Mouse (Mus musculus): ENCODE data around the gene Tpk1.
A peak's percentile ranks its signal among the peaks of the same experiment; 100 is the strongest.

Tpk1 gene

DNA sequence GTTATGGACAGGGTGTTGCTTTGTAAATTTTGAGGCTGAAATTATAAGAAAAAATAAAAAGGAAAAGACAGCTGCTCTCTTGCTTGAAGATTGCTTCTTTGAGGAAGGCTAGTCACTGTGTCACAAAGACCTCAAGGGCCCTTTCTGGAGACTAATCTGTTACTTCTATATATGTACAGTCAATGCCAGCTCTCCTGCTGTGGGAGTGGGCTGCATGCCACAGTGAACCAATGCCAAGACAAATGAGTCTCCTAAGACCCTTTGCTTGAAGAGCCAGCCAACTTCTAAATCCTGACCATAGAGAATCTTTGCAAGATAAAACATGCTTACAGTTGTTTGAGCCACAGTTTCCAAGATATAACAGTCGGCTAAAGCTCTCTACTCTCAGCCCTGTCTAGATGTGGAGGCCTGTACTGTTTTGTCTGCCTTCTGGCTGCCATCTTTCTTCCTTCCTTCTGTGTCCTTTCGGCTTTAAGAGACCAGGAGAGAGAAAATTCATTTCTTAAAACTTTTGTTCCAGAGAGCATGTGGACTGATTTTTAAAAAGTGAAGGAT is 230.0 kb downstream of the Tpk1 start:
- no peak for DNase-seq (ENCODE audit: low spot score)

DNA sequence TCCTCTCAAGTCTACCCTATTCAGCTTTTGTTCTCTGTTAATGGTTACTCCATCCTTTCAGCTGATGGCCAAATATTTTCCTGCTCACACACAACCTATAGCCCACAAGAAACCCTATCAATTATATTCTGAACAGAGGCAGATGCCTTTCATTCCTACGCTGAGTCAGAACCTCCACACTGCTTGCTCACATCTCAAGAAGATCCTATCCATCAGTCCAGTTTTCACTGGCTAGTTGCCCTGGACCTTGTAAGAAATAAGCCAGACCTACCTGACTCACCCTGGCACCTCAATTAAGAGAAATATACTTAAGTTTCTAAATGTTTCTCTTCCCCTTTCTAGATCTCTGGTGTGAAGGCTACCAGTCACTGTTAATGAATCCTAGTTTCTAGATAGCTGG is 231.7 kb downstream of the Tpk1 start:
- no peak for DNase-seq (ENCODE audit: low spot score)

DNA sequence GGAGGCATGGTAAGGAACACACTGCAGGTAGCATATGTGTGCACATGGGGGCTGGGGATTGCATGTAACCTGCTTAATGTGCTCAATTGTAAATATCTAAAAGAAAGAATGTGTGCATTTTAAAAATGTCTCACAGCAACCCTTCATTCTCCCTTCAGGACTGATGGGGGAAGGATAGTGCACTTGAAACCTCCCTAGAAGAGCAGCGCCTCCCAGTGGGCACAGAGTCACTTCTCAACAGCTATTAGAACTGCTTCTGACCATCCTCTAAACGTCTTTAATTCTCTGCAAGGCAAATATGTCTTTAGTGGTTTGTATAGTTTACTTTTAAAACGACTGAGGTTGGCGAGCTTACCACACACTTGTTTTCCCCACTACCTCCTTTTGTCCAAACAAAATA is 241.1 kb downstream of the Tpk1 start:
- peak; percentile 5 for DNase-seq (ENCODE audit: low spot score)

DNA sequence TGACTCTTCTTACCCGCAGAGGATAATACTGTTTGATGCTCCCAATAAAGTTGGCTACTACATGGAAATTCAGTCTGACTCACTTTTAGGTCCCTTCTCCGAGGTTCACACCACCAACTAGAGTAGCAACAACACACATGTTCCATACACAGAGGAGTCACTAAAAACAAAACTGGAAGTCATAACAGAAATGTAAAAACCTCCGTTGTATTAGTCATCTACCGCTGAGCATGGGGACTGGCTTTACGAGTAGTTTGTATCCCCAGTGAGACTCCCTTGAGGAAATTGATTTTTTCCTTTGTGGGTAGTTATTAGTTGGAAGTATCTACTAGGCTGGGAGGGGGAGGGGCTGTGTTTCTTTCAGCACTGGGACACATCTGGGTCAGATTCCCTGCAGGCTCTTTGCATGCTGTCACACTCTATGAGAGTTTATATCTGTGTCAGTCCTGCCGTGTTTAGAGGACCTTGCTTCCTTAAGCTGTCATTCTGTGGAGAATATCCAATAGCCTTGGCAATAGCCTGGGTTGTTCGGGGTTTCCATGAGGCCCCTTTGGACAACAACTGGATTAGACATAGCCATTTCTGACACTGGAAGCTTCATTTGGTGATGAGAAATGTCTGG is 245.6 kb downstream of the Tpk1 start:
- DNase-seq (ENCODE audit: low spot score): no peak

DNA sequence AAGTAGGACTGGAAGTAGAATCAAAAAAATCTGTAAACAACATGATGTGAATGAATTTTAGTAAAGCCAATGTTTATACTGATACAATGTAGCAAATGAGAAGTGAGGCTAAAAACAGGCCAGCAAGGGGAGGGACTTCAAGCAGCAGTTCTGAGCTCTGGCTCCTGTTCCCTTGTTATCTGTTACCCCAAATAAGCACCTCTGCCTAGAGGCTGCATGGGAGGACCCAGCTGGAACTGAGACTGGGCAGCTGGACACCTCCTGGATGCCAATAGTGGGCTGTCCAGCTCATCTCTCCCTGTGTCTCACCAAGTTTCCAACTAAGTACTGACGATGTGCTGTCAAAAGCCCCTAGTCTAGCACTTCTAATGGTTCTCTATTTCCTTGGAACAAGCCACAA is 257.1 kb downstream of the Tpk1 start:
- no peak for DNase-seq (ENCODE audit: low spot score)

DNA sequence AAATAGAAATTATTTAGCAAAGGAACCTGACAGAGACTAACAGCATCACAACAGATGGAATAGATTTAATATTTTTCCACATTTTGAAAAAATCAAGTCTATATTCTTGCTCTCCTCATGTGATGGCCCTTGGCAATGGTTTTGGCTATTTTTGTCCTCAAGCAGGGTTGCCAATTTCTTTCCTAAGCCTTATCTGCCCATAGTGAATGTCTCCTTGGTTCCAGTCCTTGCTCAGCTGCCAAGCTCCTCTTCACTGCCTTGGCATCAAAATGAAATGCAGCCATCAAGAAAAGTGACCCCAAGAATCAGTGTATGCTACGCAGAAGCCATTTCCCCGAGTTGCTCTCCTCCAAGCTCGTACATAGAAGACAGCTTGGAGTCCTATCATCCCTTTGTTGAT is 263.0 kb downstream of the Tpk1 start:
- no peak for DNase-seq (ENCODE audit: low spot score)

DNA sequence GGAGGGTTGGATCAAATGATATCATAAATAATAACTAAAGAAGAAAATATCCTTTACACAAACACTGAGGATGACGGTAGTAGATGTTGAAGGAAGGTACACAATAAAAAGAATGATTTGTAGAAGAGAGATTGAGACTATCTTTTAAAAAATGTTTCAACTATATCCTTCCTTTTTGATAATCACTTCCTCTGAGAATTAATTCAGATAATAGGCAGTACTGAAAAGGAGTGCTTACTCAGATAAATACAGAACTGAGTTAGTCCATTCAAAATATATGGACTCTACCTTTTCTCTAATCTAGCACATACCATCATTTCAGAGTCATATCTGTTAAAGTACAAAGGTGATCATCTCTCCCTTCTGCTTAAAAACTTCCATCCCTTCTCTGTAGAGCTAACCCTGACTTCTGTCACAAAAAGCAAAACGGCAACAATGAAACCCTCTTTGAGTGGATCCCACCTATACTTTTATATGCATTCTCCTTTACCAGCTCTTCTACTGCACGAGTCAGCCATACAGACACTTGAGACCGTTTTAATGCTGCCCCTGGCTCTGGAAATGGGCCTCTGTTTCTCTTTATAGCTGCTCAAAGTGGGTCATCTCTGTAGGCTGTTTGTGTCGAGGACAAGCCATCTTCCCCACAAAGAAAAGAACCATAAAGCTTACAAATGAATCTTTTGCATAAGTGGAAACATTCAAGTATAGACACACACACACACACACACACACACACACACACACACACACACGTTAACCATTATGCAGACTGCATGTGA is 263.7 kb downstream of the Tpk1 start:
- no peak for DNase-seq (ENCODE audit: low spot score)

DNA sequence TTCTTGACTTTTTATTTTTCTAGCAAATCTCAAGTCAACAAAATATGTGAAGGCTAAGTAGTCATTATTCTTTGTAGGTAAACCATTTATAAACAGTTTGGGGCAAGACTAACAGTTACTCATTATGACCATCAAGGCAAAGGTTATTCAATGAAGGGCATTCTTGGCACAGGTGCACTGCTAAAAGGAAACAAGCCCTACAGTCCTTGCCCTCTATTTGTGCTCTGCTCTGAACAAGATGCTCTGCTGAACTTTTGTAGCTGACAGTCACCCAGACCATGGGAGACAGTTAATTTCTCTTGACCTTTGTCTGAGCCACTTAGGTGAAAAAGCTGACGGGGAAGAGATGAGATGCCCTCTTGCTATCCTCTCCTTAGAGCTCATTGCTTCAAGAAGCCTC is 269.7 kb downstream of the Tpk1 start:
- DNase-seq (ENCODE audit: low spot score): no peak

DNA sequence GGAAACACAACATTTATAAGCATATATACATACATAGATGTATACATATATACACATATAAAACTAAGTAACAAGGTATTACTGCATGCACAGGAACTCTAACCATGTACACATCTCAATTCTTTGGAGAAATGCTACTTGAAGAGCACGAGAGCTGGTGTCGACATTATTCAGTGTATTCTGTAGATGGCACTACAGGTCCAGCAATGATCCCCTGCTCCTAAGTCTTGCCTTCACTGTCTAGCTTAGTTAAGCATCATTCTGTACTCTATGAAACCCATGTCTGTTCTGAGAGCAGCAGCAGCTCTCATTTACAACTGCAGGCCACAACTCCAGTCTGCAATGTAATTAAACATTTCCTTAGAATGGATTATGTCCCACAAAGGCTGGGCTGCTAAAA is 270.5 kb downstream of the Tpk1 start:
- DNase-seq (ENCODE audit: low spot score): no peak

DNA sequence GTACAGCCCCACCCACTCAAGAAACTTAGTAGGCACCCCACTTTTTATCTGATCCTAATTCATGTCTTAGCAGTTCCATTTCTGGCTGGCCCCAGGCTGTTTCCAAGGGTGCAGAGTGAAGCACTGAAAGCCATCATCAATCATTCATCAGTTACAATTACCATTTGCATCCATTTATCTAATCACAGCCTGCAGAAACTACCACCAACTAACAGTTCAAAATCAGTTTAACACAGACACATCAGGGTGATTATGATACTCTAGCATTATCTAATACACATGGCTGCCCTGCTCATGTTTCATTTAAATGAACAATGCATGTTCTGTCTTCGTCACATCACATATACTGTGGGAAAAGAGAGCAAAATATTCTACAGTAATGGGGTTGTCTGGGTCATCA is 274.7 kb downstream of the Tpk1 start:
- no peak for DNase-seq (ENCODE audit: low spot score)

DNA sequence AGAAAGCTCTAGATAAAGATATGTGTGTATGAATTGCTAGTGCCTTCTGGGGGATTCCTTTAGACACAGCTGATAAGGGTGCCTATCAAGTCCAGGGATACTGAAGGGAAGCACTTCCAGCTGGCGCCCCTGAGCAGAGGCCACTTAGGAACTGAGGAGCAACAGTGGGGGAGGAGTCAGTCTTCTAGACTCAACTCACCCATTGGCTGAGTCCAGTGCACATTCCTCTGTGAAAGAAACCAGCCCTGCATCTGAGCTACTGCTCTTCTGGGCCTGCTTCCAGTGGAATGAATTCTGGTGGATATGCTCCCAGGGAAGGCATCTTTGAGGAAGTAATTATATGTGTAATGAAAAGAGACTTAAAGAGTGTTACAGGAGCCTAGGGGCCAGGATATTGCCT is 278.8 kb downstream of the Tpk1 start:
- no peak for DNase-seq (ENCODE audit: low spot score)

DNA sequence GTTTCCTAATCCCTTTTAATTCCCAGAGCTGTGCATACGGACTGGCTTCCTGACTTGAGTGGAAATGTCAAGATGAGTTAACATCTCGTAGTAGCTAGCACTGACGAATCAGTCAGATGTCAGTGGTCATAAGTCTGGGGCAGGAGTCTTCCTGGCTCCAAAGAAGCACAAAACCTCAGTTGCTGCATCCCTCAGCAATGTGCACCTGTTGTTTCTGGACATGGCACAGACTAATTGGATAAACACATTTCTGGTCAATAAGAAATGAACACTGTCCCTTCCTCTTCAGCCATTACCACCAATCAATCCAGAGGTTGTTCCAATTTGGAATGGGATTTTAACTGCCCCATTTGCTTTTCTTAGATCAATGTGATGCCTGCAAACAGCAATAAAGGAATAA is 281.2 kb downstream of the Tpk1 start:
- no peak for DNase-seq (ENCODE audit: low spot score)

DNA sequence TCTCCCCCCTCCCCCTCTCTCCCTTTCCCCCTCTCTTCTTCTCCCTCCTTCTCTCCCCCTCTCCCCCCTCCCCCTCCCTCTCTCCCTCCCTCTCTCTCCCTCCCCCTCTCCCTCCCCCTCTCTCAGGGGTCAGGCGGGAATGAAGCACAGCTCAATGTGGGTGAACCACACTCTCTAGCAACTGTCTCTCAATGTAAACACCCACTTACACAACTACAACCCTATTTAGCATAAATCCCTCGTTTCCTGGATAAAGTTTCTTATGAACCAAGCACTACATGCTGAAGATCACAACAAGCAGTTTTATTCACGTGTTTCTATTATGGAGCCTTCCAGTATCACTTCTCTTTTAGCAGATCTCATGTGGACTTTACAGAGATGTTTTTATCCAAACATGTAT is 281.8 kb downstream of the Tpk1 start:
- DNase-seq (ENCODE audit: low spot score): no peak

DNA sequence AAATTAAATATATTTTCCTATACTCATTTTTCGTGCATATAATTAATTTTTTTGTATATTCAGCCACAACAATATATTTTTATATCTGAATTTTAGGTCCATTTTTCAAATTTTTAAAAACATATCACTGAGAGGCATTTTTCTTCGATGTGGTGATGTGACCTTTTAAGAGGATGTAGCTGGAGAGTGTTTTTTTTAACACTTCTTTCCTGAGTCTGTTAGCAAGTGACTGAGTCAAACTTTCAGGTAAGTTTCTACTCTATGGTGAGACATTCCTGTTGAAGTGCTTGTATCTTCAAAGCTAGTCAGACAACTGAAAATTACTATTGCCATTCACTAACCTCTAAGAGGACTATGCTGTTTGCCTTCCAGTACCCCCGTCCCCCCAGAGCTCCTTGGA is 283.3 kb downstream of the Tpk1 start:
- no peak for DNase-seq (ENCODE audit: low spot score)

DNA sequence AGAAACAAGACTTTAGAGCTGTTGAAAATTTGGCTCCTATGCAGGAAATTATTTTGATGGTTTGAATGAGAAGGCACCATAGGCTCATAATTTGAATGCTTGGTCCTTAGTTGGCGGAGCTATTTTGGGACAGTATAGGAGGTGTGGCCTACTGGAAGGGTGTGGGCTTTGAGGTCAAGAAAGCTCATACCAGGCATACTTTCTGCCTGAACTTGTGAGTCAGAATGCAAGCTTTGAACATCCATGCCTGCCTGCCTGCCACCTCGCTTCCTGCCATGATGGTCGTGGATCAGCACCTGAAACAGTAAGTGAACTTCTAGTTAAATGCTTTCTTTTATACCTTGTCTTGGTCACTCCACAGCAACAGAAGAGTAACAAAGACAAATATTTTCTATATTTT is 283.8 kb downstream of the Tpk1 start:
- no peak for DNase-seq (ENCODE audit: low spot score)

DNA sequence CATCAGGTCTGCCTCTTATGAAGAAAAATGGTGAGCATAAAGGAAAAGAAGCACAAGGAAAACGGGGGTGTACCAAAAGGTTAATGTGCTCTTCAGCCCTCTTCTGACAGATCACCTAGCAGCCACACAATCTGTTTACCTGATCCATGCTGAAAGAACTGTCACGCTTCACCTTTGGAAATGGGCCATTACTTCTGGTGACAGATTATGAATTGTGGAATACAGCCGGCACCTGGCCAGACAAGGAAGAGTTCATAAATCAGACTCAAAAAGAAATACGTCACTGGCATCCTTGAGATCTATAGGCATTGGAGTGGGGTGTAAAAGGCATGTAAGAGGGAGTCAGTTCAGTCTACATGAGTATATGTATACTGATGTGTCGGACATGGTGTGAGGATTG is 292.9 kb downstream of the Tpk1 start:
- DNase-seq (ENCODE audit: low spot score): no peak

DNA sequence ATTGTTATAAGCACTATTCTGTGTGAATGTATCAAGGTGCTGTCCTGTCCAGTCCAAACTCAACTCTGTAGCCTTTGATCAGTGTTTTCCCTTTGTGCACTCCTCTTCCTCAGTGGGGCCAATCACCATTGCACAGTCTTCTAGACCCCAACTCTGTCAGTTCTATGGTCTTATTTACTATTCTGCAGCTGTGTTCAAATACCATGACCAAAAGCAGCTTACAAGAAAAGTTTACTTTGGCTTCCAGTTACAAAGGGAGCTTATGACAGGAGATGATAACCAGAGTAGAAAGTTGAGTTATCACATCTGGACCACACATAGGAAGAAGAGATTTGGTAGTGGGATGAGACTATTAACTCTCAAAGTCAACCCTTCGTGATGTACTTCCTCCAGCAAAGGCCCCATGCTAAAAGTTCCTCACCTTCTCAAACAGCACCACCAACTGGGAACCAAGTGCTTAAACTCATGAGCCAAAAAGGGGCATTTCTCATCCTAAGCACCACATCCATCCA is 298.6 kb downstream of the Tpk1 start:
- DNase-seq (ENCODE audit: low spot score): no peak

DNA sequence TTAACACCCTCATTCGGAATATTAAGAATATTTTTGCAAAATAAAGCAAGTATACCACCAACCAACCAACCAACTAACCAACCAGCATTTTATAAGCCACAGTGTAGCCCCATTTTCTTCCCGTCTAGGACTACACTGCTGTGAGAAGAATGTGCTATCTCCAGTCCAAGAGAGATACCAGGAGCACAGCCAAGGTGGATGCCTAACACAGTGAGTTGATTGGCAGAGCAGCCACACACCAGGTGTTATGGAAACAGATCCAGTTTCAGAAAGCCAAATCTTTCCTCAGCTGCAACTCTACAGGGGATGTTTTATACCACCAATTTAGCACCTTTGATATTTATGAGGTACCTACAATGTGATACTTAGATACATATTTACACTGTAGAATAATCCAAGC is 299.1 kb downstream of the Tpk1 start:
- DNase-seq (ENCODE audit: low spot score): no peak

DNA sequence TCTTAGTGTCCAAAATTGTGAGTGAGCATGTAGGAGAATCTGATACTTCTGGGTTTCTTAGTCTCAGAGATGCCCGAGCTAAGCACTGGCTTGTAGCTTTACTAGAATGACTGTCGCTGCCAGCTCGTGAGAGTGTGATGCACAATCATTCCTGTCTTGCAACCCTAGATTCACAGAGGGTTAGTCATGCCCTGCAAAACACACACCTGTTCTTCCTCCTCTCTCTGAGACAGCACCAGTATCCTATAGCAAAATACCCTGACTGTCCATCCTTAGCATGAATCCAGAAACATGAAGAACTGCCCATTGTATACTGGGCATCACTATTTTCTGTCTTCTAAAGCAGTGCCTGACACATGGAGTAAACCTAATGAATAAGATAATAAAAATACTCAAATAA is 302.2 kb downstream of the Tpk1 start:
- no peak for DNase-seq (ENCODE audit: low spot score)

DNA sequence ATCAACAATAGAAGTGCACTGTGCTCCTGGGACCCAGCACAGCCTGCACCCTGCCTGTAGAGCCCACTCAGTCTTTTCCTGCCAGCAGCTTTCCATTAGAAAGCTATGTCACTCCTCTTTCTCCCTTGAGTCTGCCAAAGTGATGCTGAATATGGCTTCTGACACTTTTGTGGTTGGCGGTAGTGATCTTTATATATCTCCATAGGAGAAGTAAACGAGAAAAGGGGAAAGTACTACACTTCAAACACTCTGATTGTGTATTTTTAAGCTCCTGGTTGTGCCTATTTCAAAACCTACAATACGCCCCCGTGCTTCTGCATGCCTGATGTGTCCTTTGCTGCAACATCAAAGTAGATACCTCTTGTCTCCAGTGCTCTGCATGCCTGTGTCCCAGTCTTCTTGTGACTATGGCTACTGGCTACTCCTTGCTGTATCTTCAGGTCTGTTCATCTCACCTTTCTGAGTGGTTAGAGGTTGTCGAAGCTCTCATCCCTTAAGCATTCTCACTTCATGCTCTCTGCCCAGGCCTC is 302.7 kb downstream of the Tpk1 start:
- no peak for DNase-seq (ENCODE audit: low spot score)

DNA sequence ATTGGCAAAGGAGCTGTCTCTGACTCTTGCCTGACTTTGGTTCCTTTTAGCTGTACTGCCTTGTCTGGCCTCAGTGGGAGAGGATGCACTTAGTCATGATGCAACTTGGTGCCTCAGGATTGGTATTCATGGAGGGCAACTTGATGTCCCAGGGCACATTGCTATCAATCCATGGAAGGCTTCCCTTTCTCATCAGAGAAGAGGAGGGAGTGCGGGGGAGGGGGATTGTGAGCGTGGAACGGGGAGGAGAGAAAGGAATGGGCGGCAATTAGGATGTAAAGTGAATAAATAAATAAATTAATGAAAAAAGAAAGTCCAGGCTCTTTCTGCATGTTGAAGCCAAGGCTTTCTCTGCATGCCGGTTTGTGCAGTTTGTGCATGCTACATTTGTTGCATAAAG is 304.8 kb downstream of the Tpk1 start:
- no peak for DNase-seq (ENCODE audit: low spot score)

DNA sequence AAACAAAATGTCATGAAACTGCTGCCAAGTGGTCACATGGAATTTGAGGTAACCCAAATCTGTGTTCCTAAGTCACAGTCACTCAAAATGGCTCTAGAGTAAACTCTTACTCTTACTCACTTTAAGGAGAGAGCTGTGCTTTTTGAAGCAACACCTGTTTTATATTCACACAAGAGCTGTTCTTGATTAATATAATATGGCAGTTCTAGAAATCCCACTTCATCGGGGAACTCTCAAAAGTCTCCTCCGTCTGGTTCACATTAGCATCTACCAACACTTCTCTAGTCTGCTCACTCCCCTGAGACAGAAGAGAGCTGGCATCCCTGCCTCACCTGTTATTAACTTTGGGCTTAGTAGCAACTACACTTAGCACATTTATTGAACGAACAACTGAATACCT is 305.9 kb downstream of the Tpk1 start:
- no peak for DNase-seq (ENCODE audit: low spot score)

DNA sequence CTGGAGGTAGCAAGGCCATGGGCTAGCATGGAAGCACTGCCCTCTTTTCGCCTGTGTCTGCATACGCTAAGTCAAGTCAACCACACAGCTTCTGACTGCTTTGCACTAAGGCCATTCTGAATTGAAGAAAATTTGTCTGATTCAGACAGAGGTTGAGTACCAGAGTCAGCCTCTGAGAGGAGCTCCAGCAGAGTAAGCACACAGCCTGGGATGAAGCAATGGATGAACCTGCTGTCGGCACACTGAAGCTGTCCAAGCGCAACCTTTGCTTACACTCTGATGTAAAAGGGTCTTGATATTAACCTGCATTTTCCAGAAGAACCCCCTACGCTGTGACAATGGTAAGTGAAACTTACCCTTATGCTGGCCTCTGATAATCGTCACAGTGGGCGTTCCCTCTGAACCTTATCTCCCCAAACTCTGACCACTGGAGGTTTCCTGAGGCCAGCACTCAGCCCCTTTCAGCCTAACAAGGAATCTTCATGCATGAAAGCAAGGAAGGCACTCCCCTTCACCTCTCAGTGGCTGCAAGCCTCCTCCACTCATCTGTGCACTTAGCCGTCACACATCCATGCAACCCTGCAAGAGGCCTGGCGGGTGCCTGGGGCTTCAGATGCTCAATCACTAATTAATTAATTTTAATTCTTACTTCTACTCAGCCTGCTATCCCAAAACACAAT is 311.4 kb downstream of the Tpk1 start:
- DNase-seq (ENCODE audit: low spot score): no peak
